Mouse (Mus musculus) thymus, postnatal 10 days (tissue): ENCODE results near the gene Gm10439.
"Not testable (repeated sequence)": the region's sequence is repeated elsewhere in the genome, so short reads cannot be mapped to it uniquely, and the experiment has no call there.

ENCODE experiments used
- DNase-seq, 2 experiments: peaks; one replicate each; pipeline ENCODE4 v3.0.0; 2021; ENCODE audit warnings: low spot score in 2 of 2

The Gm10439 gene

DNA sequence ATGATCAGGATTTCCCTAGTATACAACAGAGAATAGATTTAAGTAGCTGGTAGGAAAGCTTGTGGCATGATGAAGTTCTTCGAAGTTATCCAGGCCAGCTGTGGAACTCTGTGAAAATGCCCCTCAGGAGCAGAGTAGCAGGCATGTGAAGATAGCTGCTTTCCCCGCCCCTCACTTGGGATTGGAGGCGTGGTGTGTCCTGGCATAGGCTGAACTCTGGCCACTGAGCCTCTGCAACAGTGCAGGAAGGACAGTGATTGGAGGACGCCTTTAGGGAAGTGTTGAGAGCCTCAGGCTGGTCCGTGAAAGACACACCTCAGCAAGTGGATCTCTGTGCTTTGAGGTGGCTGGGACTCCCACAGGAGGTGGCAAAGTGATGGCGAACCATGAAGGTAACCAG, at the start of gene Gm10439:
Gm10439 (plus strand) TSS at position 301 of the 400 bp plus-strand sequence.
- not testable (repeated sequence) for DNase-seq
